Mouse (Mus musculus): Measurements from ENCODE around the gene Vmn1r73.

Gene Vmn1r73

DNA sequence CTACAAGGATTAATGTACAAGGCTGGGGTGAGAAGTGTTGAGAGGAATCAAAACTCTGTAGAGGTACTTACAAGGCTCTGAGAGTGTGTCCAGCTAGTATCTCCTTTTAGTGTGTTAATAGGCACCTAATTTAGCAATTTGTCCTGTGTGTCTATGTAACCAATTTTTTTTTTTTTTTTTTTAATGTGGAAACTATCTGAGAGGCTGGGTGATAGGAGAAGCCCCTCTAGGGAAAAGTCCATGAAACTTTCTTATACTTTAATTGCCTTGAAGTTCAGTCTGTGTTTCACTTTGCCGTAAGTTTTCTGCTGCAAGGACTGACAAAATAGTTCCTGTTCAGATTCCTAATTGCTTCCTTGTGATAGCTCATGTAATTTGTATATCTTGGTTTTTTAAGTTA is at the start of gene Vmn1r73:
Gene Vmn1r73 (plus strand): TSS at position 301 of the 400 bp plus-strand sequence.
- DNase-seq (ENCODE audit: low read depth, low spot score) = no peak

Data from WW6 (cell line).